Mouse (Mus musculus) spleen, postnatal 10 days (tissue): ENCODE results near the gene Ikzf3.

Experiments
- DNase-seq, 2 experiments: peaks; one replicate each; pipeline ENCODE4 v3.0.0; 2021 to 2022; ENCODE audit warnings: low spot score in 2 of 2

The Ikzf3 gene

DNA sequence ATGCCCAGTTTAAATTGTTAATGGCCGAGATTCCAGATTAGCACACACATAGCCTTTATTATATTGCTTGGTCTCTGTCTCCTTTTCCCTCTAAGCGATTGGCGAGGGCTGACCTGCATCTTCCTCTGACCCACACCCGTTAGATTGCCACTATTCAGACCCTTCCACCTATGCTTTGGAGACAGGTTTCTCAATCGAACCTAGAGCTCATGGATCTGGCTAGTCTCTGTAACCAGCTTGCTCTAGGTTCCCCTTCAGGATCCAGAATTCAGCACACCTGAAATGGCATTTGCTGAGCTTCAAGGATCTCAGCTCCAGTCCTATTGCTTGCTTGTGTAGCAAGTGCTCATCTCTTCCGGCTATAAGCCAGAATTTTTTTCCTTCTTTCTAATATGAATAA lies 23.6 kb upstream of the Ikzf3 start:
- no peak for DNase-seq

DNA sequence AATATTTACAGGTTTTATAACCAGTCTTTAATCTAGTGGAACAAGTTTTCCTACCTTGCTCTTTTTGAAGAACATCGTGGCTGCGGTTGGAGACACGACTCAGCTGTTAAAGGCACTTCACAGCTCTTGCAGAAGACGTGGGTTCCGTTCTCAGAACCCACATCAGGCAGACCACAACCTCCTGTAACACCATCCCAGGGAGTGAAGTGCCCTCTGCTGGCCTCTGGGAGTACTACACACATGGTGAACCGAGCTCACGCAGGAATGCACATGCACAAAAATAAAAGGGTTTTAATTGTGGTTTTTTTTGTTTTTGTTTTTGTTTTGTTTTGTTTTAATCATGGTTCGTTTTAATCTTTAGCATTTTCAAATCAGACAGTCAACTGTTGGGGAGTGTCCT lies 22.5 kb upstream of the Ikzf3 start:
- peak in 1 of 2 experiments; percentile 58 for DNase-seq

DNA sequence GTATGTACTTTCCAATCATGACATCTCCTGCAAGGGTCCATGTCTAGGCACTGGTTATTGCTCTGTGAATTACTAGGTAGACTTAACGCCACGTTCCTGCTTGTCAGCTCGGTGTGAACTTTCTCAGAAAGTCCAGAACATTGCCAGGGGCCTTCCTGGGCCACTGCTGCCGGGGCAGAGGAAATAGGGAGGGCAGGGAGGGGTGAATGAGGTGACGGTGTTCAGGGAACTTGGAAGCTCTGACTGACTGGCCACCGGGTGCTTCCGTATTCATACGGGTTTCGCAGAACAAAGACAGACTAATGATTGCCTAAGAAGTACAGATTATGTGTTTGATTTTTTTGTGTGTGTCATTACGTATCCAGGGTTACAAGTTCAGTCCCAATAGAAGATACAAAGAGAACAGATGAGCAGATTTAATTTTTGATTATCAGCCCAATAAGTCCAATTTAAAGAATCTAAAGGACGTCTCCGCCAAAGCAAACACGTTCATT lies 18.1 kb upstream of the Ikzf3 start:
- DNase-seq = no peak

DNA sequence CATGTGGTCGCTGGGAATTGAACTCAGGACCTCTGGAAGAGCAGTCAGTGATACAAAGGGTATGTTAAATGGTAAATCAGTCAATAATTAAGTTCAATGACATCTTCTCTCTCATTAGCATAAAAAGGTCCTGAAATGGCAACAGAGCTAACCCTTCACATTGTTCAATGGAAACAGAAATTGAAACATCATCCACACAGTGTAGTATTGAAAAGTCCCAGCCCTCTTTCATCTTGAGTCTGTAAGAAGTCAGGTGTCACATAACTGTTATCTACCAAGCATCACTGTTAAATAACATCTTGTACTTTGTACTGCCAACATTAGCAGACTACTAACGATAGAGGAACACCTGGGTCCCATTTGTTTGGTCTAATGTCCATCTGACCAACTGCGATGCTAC lies 17.2 kb upstream of the Ikzf3 start:
- DNase-seq = no peak

DNA sequence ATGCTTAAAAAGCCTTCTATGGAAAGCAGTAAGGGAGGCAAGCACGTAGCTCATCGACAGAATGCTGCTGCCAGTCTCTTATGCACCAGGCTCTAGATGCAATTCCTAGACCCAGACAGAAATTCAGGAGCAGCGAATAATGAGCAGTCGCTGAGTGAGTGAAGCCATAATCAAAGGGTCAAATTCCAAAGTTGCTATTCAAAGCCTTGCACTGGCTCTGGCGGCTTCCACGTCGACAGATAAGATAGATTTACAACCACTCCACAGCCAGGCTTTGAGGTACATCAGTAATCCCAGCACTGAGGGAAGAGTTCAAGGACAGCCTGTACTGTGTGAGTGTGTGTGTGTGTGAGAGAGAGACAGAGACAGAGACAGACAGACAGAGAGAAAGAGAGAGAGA lies 15.1 kb upstream of the Ikzf3 start:
- DNase-seq = no peak

DNA sequence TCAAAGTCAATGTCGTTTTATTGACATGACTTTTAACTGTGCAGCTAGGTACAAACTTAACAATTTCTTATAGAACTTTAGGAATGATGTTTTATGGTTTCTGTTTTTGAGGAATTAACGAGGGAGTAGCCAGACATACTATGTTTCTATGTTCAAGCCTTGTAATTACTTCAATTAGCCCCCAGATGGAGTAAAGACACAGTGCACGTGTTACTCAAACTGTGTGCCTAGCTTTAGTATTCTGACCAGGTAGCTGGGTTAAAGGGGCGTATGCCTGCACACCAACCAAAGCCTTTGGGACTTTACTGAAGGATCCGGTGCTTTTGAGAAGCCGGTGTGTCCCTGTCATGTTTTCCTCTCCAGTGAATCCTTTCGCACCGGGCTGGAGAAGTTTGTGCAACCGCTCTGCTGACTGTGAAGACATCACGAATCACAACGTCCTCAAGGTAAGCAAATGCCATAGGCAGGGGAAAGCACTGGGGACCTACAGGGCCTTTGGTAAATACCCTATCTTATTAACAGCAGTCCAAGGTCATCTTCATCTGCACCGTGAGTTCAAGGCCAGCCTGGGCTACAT lies 9.4 kb upstream of the Ikzf3 start:
- no peak for DNase-seq

DNA sequence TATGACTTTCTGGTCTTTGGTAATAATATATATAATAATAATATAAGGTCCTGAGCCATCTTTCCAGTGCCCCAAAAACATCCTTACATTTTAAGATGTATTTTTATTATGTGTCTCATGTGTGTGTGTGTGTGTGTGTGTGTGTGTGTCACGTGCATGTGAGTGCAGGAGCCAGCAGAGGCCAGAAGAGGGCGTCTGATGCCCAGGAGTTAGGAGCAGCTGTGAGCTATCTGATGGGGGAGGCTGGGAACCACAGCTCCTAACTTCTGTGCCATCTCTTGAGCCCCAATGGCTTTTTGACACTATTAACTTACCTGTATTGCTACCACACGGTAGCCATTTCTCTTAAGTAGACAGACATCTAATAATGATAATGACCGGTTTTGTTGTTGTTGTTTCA lies 8.1 kb upstream of the Ikzf3 start:
- DNase-seq = no peak

DNA sequence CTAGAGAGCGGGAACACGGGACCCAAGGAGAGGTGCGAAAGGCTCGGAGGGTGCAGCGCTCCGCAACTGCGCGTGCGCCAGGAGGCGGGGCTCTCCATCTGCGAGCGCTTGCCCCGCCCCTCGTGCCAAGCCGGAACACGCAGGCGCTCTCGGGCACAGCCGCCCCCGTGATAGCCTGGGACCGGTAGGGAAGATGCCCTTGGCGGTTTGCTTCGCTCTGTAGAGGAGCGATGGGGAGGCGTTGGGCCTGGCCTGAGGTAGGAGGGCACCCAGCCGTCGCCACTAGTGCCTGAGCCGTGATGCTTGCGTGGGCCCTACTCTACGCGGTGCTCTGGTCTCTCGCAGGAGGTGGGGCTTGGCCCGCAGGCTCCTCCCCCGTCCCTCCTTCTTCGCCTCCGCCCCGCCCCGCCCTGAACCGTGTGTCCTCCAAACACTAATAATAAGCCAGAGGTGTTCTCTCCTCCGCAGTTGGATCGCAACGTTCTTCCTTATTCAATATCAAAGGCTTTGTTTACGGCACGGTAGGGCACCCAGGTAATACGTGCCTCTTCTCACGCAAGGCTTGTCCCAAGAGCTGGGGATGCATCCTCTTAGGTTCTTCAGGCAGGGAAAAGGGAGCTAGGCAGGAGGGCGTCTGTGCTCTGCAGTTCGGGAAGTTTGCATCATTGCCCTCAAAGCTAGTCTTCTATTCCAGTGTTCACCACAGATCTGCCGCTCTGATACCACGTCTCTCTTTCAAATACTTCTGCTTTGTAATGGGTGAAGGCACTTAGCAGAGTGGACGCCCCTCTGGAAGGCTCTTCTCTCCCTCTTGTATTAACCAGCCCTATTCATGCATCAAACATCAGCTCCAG lies 5.4 kb upstream of the Ikzf3 start, which contains the start of gene Zpbp2:
Gene Zpbp2 (plus strand): TSS at position 123 of the 854 bp plus-strand sequence.
- peak; percentile 96 for DNase-seq

DNA sequence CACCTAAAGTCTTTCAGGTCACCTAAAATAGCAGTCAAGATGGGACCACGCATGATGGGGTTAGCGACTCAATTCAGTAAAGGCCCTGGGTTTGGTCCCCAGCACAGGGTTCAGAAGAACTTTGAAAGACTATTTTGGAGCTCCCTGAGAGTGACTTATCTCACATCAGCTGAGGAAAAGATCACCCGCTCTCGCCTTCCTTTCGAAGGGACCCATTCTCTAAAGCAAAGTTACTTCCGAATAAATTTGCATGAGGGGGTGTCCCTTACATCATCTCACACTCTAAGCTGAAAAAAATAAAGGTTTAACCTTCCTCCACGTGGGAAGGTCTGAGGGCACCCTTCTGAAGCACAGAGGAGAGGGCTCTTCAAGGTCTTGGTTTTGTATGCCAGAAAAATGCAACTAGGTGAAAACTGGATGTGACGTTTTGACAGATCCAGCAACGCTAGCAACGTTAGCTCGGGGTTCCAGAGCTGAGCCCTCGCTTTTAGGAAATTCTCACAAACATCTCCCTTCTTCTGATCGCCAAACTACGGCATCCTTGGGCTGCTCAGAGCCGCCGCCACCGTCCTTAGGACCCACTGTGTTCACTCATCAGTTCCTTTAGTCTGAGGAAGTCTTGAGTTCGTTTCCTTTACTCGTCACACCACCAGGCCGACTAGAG lies 4.6 kb upstream of the Ikzf3 start:
- peak; percentile 26 to 41 for DNase-seq

DNA sequence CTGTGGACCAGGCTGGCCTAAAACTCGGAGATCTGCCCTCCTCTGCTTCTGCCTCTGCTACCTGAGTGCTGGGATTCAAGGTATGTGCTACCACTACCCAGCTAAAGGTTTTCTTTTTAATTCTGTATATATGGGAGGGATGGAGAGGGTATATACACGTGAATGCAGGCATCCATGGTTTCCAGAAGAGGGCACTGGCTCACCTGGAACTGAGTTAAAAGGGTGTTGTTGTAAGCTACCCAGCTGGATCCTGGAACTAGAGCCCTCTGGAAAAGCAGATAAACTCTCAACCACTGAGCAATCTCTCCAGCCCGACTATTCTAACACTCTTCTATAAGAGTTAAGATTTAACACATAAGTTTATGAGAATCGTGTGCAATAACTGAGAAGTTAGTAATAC lies 3.5 kb upstream of the Ikzf3 start:
- no peak for DNase-seq

DNA sequence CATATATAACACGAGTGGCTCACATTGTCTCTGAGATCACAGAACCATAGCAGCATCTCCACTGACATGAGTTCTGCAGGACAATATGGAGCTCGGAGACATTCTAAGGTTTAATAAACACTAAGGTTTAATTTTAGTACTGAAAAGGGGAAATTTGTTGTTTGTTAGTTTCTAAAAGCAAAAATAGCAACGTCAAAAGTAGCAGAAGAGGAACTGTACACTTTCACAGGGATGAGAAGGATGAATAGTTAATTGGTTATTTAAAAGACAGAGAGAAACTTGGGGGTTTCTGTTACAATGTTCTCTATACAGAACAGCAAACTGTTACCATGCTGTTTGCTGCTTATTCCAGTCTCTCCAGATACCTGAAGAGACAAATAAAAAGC lies 1.5 kb upstream of the Ikzf3 start:
- no peak for DNase-seq

DNA sequence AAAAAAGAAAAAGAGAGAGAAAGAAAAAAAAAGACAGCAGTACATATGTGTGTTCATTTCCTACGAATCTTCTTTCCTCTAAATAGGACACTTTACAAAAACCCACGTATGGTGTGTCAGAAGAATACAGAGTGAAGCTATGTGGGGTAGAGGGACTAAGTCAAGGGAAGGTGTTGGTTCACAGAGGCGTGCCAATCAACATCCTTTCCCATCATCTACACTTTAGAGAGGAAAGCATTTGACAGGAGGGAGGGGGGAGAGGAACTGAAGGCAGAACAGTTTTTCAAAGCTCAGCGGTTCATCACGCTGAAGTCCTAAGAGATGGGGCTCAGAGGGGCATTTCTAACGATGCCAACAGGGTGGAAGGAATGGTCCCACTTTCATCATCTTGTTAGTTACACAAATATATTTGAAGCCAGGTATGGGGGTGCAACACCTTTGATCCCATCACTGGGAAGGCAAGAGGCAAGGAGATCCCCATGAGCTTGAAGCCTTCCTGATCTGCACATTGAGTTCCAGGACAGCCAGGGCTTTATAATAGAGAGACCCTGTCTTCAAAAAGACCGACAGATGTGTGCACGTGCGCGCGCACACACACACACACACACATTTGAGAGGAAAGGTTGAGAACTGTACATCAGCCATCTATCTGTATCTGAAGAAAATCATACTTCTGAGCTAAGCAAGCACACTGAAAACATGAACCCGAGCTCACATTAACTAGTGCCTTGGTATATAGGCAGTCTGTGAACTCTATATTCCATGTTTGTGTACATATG lies 887 bp upstream of the Ikzf3 start:
- DNase-seq = no peak

DNA sequence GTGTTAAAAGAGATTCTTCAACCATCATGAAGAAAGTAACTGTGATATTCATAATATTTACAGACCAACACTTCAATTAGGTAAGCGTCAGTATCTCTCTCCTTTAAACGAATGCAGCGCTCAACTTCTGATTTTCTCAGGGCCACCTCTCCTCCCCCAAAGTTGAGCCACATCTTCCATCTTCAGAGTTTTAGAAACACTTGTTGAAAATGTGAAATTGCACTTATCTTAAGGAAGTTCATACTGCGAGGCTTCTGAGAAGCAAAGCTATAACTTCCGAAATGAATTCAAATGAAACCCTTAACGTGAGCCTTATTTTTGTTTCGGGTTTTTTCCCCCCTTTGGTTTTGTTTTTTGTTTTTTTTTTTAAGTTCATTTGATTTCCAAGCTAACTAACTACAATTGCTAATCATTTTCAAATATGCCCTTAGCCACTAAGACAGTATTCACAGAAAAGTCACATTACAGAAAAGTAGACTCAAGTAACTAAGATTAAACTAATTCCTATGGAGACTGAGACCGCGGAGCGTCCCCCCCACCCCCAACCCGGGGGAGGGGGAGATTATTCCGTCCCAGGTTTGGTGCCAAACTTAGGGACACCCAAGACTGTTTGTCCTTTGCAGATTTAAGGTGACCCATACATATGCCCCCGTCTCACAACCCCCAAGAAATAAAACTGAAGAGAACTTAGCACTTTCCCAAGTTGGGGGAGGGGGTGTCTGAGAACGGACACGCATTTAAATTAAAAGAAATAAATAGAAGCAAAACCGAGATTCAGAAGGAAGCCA lies 747 bp downstream of the Ikzf3 start:
- no peak for DNase-seq

DNA sequence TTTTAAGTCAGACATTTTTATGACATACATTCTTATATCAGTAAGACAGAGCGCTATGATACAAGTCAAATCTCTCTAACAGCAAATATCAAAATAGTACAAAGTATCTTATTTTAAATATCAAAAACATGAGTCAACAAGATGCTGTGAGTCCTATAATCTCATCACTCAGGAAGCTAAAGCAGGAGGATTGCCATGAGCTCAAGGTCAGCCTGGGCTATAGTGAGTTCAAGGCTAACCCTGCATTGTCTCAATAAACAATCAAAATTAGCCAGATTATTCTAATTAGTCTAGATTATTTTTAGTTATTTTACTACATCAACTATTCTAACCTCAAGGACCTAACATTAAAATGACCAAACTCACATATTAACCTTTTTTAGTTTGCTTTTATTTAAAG lies 2.4 kb downstream of the Ikzf3 start:
- no peak for DNase-seq

DNA sequence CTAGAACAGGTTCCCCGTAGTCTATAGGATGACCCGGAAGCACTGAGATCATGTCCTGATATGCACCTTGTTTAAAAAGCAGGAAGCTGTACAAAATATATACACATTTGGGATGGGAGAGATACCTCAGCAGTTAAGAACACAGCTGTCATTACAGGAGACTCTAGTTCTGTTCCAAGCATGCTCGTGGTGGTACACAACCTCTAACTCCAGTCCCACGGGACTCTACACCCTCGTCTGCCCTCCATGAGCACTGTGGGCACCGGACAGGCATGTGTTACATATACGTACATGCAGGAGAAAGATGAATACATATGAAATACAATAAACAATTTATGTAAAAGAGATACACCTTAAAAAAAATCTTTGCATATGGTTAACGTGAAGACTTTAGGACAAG lies 3.3 kb downstream of the Ikzf3 start:
- no peak for DNase-seq

DNA sequence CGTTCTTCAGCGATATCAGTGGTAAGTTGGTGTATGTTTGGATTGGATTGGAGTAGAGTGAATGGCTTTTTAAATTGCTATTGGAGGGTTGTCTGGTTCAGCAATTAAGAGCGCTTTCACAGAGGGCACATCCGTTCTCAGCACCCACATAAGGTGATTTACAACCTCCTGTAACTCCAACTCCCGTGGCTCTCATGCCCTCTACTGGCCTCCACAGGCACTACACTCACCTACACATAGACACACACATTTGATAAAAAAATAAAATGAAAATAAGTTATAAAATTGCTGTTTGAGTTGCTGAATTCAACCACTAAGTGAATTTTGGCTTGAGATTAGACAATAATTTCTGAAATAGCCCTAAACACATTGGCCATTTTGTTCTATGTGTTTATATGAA lies 5.5 kb downstream of the Ikzf3 start:
- peak in 1 of 2 experiments; percentile 45 for DNase-seq

DNA sequence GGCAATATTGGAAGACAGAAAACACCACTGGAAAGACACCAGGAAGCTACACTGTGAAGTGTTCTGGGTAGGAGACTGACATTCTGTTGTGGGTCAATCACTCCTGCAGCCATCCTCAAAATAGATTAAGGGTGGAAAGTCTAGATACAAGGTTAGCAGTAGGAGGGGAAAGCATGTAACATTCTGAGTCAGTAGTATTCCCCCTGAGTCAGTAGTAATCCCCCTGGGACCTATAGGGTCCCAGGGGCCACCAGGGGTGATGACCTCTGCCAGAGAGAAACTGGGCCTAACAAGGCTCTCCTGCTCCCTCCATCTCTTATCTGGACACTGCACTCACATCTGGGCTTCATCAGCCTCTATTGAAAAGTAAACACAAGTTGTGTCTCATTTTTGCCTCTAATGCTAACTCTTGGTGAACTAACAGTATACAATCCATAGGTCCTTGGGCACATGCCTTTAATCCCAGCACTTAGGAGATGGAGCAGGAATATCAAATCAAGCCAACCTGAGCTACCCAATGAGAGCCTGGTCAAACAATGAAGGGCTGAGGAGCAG lies 8.3 kb downstream of the Ikzf3 start:
- no peak for DNase-seq

DNA sequence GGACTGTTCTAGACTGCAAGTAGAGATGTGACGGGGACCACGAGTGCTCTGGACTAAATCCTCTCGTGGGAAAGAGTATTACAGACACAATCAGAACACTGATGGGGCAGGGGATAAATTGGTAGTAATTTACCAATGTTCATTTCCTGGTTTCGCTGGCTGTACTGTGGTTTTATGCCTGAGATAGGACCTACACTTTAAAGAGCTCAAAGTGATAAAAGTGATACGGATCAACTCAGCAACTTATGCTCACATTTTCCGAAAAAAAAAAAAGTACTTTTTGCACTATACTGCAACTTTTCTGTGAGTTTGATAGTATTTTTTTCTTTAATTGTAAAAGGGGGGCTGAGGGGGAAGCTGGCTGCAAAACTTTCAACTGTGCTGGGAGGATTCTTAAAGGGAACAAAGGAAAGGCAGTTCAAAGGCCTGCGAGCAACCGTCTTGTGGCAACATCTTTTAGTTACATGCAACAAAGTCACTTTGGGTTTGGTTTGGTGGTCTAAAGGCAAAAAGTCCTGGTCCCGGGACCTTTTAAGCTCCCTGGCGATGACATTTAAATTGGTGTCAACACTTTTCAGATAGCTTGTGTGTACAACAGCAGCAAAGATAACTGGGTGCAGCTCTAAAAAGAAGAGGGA lies 18.9 kb downstream of the Ikzf3 start:
- no peak for DNase-seq

DNA sequence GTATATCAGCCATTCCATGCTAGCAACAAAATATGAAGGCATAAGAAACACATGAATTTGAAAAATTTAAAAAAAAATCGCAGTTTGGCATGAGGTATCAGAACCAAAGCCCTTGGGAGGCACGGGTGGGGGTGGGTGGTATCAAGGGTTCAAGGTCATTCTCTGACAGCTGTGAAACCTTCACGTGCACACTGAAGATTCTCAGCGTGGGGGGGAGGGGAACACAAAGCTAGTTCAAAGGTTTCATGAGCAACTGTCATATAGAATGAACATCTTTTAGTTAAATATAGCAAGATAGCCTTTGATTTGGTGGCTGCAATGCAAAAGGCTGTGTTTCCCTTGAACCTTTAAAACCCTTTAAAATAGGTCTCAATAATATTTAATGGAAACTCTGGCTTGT lies 20.7 kb downstream of the Ikzf3 start:
- DNase-seq = no peak

DNA sequence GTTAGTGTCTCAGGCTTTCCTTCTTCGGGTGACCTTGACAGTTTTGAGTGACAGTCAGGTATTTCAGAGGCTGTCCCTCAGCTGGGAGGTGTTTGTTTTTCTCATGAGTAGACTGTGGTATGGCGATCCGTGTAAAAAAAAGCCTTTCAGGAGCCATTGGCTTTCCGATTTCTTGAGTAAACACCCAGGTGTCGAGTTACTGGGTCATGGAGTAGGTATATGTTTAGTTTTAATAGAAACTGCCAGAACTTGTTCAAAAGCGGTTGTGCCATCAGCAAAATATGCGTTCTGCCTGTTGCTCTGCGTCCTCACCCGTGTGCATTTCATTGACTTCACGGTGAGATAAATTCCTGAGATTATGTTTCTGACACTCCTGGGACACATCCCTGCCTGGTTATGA lies 25.4 kb downstream of the Ikzf3 start:
- no peak for DNase-seq
